Mouse (Mus musculus): ENCODE results near the gene Vps13d. TPM values are rescaled to one million over a fixed set of nuclear protein-coding genes. Genes with fewer than 3 reads are reported as not detected.

Gene Vps13d
- 5.5 and 9.6 TPM in 2 replicates for polyA plus RNA-seq (2021; fragmentation: Nextera tagmentation)
- long read RNA-seq, experiment 1, partial matches to known transcripts: 23 of 45 reads
- long read RNA-seq, experiment 1, other reads (novel, unspliced or antisense): 22 of 45 reads
- long read RNA-seq, experiment 2, partial matches to known transcripts: 6 of 11 reads
- long read RNA-seq, experiment 2, other reads (novel, unspliced or antisense): 5 of 11 reads

DNA sequence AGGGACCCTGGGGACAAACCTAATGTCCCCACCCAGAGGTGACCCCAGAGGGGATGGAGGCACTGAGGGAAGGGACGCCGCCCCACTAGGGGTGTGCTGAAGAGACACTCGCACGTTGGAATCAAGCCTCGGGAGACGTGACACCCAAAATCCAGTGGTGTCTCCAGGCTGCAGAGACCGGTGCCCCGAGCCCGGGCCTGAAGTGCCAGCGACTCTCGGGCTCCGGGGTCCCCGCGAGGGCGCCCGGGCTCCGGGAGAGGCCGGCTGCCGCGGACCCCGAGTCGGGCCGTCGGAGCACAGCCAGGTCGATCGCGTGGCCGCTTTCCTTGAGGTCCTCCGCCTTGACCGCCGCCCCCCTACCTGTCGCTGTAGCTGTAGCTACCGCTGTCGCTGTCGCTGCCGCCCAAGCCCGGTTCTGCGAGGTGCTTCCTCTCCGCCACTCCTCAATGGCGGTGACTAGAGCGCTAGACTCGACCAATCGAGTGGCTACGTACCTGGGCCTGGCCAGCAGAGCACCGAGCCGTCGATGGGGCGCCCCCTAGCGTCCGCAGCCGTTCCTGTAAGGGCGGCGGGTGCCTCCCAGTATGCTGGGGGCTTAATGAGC, at the start of gene Vps13d:
Vps13d (minus strand) TSS at position 447 of the 604 bp plus-strand sequence.

Other genes starting within 250 kb of the Vps13d start
- 0.51 and 0.65 TPM in 2 replicates for gene Tnfrsf1b, start 51.9 kb upstream of the Vps13d start, polyA plus RNA-seq (2021; fragmentation: Nextera tagmentation)
- gene Tnfrsf8, start 120.2 kb upstream of the Vps13d start, polyA plus RNA-seq (2021; fragmentation: Nextera tagmentation): 0.40 and 0.47 TPM in 2 replicates

Data from left cerebral cortex, adult 6 months (tissue).